Mouse (Mus musculus) G1E (cell line): ENCODE measurements around the gene Tchp.

ENCODE experiments used
- GATA1 ChIP-seq: IDR thresholded peaks from 2 replicates; pipeline ENCODE4 v1.6.1; 2012; ENCODE audit warnings: borderline replicate concordance, low read length, inconsistent platforms, mixed read lengths
- POLR2AphosphoS5 ChIP-seq: IDR thresholded peaks from 2 replicates; pipeline ENCODE4 v1.6.1; 2012; ENCODE audit warnings: low read depth, low read length, inconsistent platforms; ENCODE audit not compliant: insufficient replicate concordance

DNA sequence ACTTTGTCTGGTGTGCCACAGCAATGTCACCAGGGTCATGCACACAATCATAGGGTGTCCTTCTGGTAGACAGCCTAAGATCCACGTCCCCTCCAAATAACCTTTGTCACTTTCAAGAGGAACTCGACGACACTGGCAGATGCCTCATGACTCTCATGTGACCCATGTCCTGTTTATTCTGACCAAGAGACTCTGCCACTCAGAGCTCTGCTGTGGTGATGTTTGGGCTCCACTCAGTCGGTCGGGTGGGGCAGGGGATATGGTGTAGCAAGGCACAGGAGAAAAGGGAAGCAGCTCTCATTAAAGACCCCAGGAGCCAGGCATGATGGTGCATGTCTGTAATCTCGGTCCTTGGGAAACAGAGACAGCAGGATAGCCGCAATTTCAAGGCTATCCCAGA lies 8.5 kb upstream of the Tchp start:
- TF ChIP-seq POLR2AphosphoS5 (no peak), GATA1 (no peak)
